Mouse (Mus musculus) hematopoietic multipotent progenitor cell, adult 10-12 weeks (in vitro differentiated cells): ENCODE data around the gene Cmbl. TPM values are rescaled to one million over a fixed set of nuclear protein-coding genes. Genes with fewer than 3 reads are reported as not detected.

ENCODE experiments used
- polyA plus RNA-seq: library from polyadenylated mRNA; stranded (reverse); fragments of >175 nt; gene quantifications from 2 replicates; pipeline ENCODE4 v1.2.3, GENCODE M21; 2012; ENCODE audit warnings: low replicate concordance

Gene Cmbl
- polyA plus RNA-seq, result 1.00 and 1.6 TPM in 2 replicates

DNA sequence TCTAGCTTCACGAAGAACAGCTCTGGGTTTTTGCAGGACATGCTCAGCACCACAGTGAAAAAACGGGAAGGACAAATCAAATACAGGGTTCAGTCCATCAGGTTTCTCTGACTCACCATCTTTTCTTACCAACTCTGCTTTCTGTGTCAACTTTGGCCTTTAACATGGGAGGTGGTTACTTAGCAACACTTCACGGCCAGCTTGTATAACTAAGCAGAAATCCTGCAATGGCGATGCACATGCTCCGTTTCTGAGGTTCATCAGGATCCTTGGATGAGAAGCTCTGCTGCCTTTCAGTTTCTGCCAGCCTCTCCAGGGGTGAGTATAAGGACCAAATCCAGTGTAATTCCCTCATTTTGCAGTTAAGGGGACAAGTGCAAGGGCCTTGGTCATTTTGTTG is at the start of gene Cmbl:
TSS of gene Cmbl (plus strand) at position 206 of the 400 bp plus-strand sequence.

GRCm38 (mm10) chr15:31530659-31531445 is 34.3 kb upstream of the Cmbl start, which contains the start of gene March6:
Gene March6 (minus strand): TSS chr15:31531053.

GRCm38 (mm10) chr15:31601646-31602374 is 36.6 kb downstream of the Cmbl start, which contains the start of the genes Cct5 and Fam173b:
Gene Cct5 (minus strand): TSS chr15:31601804.
Gene Fam173b (plus strand): TSS chr15:31601852.

Other genes with a start within 250 kb of the Cmbl start
- gene Ankrd33b, start 197.7 kb upstream of the Cmbl start, polyA plus RNA-seq, result 5.0 and 24.2 TPM in 2 replicates
- gene Ropn1l, start 111.7 kb upstream of the Cmbl start, polyA plus RNA-seq, result 1.2 and 2.1 TPM in 2 replicates
- 38.0 and 89.1 TPM in 2 replicates for gene March6, start 34.3 kb upstream of the Cmbl start, polyA plus RNA-seq
- gene Cct5, start 36.4 kb downstream of the Cmbl start, polyA plus RNA-seq, result 8.4 and 20.8 TPM in 2 replicates
- 2.3 and 5.1 TPM in 2 replicates for gene Fam173b, start 36.5 kb downstream of the Cmbl start, polyA plus RNA-seq